Mouse (Mus musculus): ENCODE results near the gene Pkd1.

Pkd1 gene

GRCm38 (mm10) chr17:24565792-24566191, 16.2 kb downstream of the Pkd1 start:
- no peak for DNase-seq (ENCODE audit: low spot score in 2 of 2)

GRCm38 (mm10) chr17:24567034-24567779, 17.6 kb downstream of the Pkd1 start:
- no peak for DNase-seq (ENCODE audit: low spot score in 2 of 2)

- no peak for DNase-seq (ENCODE audit: low spot score in 2 of 2)
Measured at GRCm38 (mm10) chr17:24569837-24570236, 20.2 kb downstream of the Pkd1 start.

GRCm38 (mm10) chr17:24572651-24573245, 23.1 kb downstream of the Pkd1 start:
- no peak for DNase-seq (ENCODE audit: low spot score in 2 of 2)

DNA sequence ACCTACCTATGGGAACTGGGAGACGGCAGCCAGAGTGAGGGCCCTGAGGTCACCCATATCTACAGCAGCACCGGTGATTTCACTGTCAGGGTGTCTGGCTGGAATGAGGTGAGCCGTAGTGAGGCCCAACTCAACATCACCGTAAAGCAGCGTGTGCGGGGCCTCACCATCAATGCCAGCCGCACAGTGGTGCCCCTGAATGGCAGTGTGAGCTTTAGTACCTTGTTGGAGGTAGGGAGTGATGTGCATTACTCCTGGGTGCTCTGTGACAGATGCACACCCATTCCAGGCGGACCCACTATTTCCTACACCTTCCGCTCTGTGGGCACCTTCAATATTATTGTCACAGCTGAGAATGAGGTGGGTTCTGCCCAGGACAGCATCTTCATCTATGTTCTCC, 24.2 kb downstream of the Pkd1 start:
- DNase-seq (ENCODE audit: low spot score in 2 of 2) = no peak

GRCm38 (mm10) chr17:24579532-24579931, 29.9 kb downstream of the Pkd1 start:
- no peak for DNase-seq (ENCODE audit: low spot score in 2 of 2)

- DNase-seq (ENCODE audit: low spot score in 2 of 2) = no peak
Measured at GRCm38 (mm10) chr17:24580287-24580686, 30.7 kb downstream of the Pkd1 start.

DNA sequence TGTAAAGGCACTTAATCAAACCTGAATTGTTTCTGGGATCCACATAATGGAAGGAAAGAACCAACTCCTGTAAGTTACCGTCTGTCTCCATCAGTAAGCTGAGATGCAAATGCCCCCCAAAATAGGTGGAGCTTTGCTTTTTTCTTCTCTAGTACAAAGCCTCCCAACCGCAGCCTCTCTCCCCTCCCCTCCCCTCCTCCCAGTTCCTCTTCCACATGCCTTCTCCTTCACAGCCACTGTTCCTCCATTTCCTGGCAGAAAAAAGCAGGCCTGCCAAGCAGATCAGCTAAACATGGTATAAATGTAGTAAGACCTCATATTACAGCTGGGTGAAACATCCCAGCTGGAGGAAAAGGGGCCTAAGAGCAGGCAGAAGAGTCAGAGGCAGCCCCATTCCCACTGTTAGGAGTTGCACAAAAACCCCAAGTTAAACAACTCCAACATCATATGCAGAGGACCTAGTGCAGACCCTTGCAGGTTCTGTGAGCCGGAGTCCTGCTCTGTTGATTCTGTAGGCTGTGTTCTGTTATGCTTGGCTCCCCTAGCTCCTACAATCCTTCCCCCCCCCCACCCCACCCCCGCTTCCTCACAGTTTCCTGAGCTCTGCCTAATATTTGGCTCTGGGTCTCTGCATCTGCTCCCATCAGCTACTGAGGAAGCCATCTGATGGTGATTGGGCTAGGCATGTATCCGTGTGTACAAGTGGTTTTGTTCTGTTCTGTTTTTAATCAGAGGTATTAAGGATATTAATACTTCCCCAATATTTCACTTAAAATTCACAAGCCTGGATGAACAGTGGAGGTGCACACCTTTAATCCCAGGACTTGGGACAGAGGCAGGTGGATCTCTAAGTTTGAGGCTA, 34.2 kb downstream of the Pkd1 start:
- no peak for DNase-seq (ENCODE audit: low spot score in 2 of 2)

DNA sequence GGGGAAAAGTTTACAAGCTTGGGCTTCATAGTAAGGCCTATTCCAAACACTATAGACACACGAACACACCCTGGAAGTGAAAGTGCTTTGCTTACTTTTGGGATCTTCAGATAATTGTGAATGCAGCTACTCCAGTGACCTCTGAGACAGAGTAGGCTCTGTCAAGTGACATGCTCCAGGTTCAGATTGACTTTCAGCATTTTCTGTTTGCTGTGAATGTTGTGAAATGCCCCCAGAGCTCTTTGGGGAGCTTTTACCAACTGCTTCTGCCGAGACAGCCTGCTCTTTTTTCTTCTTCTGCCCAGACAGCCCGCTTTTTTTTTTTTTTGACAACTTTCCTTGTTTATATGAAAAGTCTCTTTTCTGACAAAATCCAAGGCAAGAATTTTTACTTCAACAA, 34.9 kb downstream of the Pkd1 start:
- DNase-seq (ENCODE audit: low spot score in 2 of 2) = no peak

DNA sequence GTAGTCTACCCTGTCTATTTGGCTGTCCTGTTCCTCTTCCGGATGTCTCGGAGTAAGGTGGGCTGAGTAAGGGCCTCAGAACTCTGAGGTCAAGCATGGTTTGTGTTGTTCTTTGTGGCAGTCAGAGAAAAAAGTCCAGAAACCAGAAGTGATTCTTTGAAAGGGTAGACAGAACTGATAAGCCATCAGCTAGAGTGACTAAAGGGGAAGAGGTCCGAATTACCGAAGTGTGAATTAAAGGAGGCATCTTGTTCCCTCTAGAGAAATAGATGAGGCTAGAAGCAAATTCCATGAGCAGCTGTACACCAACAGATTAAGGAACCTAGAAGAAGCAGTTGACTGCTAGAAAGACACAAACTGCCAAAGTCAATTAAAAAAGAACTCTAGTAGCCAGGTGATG, 36.9 kb downstream of the Pkd1 start:
- DNase-seq (ENCODE audit: low spot score in 2 of 2) = no peak

DNA sequence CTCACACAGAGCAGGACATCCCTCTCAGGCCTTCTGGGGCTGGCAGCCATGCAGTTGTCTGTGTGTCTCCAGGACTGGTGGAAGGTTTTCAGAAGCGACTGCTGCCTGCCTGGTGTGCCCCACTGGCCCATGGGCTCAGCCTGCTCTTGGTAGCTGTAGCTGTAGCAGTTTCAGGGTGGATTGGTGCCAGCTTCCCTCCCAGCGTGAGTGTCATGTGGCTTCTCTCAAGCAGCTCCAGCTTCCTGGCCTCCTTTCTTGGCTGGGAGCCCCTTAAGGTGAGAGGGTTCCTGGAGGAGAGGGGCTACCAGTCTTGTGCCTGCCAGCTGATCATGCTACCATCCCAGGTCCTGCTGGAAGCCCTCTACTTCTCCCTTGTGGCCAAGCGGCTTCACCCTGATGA, 41.3 kb downstream of the Pkd1 start:
- DNase-seq (ENCODE audit: low spot score in 2 of 2) = no peak

GRCm38 (mm10) chr17:24591695-24592094, 42.1 kb downstream of the Pkd1 start:
- no peak for DNase-seq (ENCODE audit: low spot score in 2 of 2)

DNA sequence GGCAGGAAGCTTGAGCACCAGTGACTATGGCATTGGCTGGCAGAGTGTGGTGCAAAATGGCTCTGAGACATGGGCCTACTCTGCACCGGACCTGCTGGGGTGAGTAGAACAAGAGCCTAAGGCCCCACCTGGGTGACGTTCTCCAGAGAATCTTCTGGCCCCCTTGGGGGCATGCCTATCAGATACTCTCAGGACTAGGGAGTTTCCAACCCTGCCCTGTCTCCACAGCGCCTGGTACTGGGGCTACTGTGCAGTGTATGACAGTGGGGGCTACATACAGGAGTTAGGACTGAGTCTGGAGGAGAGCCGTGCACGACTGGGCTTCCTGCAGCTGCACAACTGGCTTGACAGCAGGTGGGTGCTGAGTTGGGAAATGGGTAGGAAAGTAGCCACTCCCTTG, 43.6 kb downstream of the Pkd1 start:
- DNase-seq (ENCODE audit: low spot score in 2 of 2) = no peak

GRCm38 (mm10) chr17:24593992-24594890, 44.6 kb downstream of the Pkd1 start:
- no peak for DNase-seq (ENCODE audit: low spot score in 2 of 2)

DNA sequence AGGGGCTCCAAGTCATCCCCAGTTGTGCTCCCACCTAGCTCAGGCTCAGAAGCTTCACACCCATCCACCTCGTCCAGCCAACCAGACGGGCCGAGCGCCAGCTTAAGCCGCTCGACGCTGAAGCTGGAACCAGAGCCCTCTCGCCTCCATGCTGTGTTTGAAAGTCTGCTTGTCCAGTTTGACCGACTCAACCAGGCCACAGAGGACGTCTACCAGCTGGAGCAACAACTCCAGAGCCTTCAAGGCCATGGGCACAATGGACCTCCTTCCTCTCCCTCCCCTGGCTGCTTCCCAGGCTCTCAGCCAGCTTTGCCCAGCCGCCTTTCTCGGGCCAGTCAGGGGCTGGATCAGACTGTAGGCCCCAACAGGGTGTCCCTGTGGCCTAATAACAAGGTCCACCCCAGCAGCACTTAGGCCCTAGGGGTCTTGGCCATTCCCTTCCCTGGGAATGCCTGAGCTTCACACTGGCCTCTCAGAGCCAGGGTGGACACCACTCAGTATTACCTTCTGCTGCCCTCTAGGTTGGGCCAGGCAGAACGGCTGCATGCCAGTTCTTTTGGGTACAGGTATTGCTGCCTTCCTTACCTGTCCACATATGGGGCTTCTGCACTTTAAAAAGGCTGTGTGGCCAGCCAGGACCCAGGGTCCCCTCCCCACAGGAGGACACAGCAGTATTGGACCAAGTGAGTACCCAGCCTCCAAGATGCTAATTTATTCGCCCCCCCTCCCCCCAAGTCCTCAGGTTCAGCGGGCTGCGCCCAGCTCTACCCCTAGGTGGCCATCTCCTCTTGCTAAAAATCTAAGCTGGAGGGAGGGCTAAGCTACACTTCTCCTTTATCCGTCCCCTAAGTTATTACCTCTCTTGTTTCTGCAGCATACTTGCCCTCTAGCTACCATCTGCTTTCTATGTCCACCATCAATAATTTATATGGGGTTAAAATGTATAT, 45.8 kb downstream of the Pkd1 start:
- DNase-seq (ENCODE audit: low spot score in 2 of 2) = no peak

GRCm38 (mm10) chr17:24596073-24596466, 46.4 kb downstream of the Pkd1 start:
- DNase-seq (ENCODE audit: low spot score in 2 of 2) = no peak

DNA sequence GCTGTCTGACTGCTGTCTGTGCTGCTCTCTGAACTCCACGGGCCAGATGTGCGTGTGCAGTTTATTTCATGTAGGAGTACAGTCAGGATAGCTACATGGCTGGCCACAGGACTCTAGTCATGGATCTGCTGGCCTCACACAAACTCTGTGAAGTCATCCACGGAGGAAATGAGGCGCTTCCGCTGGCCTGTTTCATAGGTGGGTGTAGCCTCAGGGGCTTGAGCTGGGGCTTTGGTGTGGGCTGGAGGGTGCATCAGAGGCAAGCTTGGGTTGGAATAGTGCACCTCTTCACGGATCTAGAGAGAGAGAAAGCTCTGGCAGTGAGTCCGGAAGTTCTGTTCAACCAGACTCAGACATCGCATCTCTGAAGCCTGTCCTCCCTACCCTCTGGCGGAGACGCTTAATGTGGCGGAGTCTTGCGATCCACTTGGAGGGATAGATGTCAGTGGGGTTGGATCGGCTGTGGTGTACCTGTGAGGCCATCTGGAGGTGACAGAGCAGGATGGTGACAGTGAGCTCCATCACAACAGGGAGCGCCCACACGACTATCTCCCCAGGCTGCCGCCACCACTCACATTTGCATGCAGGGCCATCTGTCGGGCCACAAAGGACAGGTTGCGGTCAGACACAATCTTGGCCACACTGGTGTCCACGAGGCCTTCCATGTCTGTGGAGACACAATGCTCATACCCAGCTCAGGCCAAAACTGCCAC, 47.0 kb downstream of the Pkd1 start:
- DNase-seq (ENCODE audit: low spot score in 2 of 2) = no peak

GRCm38 (mm10) chr17:24597989-24598388, 48.4 kb downstream of the Pkd1 start:
- DNase-seq (ENCODE audit: low spot score in 2 of 2) = no peak

DNA sequence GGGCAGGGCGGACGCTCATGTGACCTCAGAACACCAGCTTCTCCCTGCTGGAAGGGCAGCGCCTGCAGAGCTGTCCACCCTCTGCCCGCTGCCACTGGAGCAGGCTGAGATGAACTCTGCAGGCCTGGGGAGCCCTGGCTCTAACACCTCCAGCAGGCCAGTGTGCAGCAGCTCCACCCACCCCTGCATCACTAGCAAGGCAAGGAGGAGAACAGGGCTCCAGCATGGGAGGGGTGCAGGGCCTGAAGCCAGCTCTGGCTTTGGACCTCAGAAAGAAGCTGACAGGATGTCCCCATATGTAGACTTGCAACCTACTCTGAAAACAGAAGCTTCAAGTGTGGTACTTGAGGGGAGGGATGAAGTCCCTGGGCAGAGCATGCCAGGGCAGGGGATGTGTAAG, 50.9 kb downstream of the Pkd1 start:
- no peak for DNase-seq (ENCODE audit: low spot score in 2 of 2)

GRCm38 (mm10) chr17:24603961-24604360, 54.3 kb downstream of the Pkd1 start:
- DNase-seq (ENCODE audit: low spot score in 2 of 2) = no peak
